Mouse (Mus musculus) spleen, adult 2 months (tissue): ENCODE measurements around the gene Inhba. TPM values are rescaled to one million over a fixed set of nuclear protein-coding genes. Genes with fewer than 3 reads are reported as not detected.
A peak's percentile ranks its signal among the peaks of the same experiment; 100 is the strongest.

Experiments
- DNase-seq, 2 experiments: peaks; one replicate each; pipeline versions ENCODE4 v3.0.0 to v3.0.0-alpha.2; 2012 to 2021; ENCODE audit warnings: low spot score in 2 of 2, low read depth in 1 of 2
- H3K27ac ChIP-seq: fragments of 200-500 bp; 2 replicates; pipeline ENCODE4 v1.5.1; 2012; ENCODE audit warnings: low read length, inconsistent platforms; ENCODE audit not compliant: insufficient read depth
- H3K27me3 ChIP-seq: fragments of 200-500 bp; 2 replicates; pipeline ENCODE4 v1.6.1; 2012; ENCODE audit warnings: mild to moderate bottlenecking, moderate library complexity, low read length, inconsistent platforms; ENCODE audit not compliant: control insufficient read depth, insufficient read depth
- H3K36me3 ChIP-seq: fragments of 200-500 bp; 2 replicates; pipeline ENCODE4 v1.6.1; 2012; ENCODE audit warnings: mild to moderate bottlenecking, low read length, inconsistent platforms; ENCODE audit not compliant: control insufficient read depth, insufficient read depth
- H3K4me1 ChIP-seq: fragments of 200-500 bp; 2 replicates; pipeline ENCODE4 v1.6.1; 2011; ENCODE audit warnings: inconsistent platforms; ENCODE audit not compliant: control insufficient read depth, insufficient read depth, insufficient read length
- H3K4me3 ChIP-seq: fragments of 200-500 bp; 2 replicates; pipeline ENCODE4 v1.5.1; 2011; ENCODE audit warnings: mild to moderate bottlenecking, inconsistent platforms; ENCODE audit not compliant: insufficient read depth, insufficient read length; ENCODE audit errors: extremely low read depth
- CTCF ChIP-seq: fragments of 200-500 bp; IDR thresholded peaks from 2 replicates; pipeline ENCODE4 v1.5.1; 2011; ENCODE audit warnings: mild to moderate bottlenecking, inconsistent platforms; ENCODE audit not compliant: insufficient read depth, insufficient read length, insufficient replicate concordance; ENCODE audit errors: extremely low read depth
- POLR2A ChIP-seq: fragments of 200-500 bp; IDR thresholded peaks from 2 replicates; pipeline ENCODE4 v1.6.1; 2011; ENCODE audit warnings: low read depth, low read length, inconsistent platforms
- WGBS: fragments of 180-500 bp; shearing (Covaris S2); methylation state at CpG from one replicate; pipeline ENCODE4 v1.1.7; 2018; 5-methylcytosine and 5-hydroxymethylcytosine counted together
- polyA plus RNA-seq: library from polyadenylated mRNA; depleted of rRNA; stranded (reverse); fragments of >200 nt; gene quantifications from 2 replicates; pipeline ENCODE4 v1.2.3, GENCODE M21; 2012; rRNA removed

Inhba gene
- polyA plus RNA-seq: 0.21 and 0.26 TPM in 2 replicates

DNA sequence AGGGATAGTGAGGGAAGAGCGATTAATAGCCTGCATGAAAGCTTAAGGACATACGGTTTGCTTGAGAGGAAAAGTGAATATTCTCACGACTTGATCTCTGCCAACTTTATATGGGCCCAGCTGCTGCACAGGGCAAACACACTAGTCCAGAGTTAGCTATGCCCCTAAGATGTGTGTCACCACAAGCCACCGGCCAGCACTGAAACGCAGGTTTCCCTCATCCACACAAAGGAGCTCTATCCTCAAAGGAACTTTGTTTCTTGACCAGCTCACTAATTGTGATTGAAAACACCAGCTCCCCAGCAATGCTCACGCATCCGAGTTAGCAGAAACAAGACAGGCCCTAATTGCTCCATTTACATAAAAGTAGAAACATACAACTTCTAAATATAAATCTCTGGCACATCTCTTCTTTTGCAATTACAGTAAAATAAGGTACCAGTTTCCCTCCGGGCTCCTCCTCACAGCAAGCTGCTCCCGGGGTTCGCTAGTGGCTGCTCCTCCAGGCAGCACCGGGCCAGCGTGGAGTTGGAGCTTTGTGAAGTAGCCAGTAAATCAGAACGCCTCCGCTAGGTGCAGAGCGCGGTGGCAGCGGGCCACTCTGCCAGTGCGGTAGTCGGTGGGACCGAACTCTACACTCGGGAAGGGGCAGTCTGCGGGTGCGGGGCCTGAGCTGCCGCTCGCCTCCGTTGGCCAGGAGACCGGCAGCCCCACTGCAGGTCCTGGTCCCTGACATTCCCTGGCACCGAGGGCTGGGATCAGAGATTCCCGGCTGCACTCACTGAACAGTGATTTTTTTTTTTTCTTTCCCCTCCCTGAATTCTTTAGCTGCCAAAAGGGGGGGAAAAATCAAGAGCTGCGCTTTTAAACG is at the start of gene Inhba:
Gene Inhba, plus strand, starts transcription at position 480 of the 871 bp plus-strand sequence.
- TF ChIP-seq POLR2A: no peak
- TF ChIP-seq CTCF: no peak
- Histone ChIP-seq H3K27me3 (peaks cover 3% of the 10 kb centered on the region; the same call in 1 of the 2 replicates), H3K4me3 (peak within 1 kb of the TSS; percentile 68), H3K36me3 (no peaks in the 10 kb centered on the region), H3K27ac (no peak within 1 kb of the TSS; the same call in 1 of the 2 replicates), H3K4me1 (peaks cover 3% of the 10 kb centered on the region; the same call in 1 of the 2 replicates)
- WGBS: 22% methylated on average over 31 of the region's 31 CpGs
- DNase-seq: peak in 1 of 2 experiments; percentile 10

DNA sequence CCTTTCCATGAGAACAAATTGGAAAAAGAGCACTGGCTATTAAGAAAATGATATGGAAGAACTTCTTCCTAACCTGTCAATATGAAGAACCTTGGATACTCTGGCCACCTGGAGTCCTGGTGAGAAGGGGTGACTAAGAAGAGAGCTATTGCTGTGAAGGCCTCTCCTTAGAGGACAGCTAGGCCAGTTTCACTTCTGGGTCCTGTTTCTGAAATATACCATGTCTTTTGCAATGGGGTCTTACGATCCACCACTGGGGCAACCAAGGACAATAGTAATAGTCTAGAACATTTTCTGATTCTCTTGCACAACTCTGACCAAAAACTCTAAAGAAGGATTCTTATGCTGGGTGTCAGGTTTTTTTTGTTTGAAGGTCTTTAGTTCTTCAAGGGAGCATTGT is 35.1 kb upstream of the Inhba start:
- WGBS: 84% methylated on average over 1 of the region's 1 CpGs
- DNase-seq: no peak
- Histone ChIP-seq H3K27me3 (no peaks in the 10 kb centered on the region; the same call in 1 of the 2 replicates), H3K4me1 (no peaks in the 10 kb centered on the region), H3K4me3 (no peak overlapping the region), H3K36me3 (no peaks in the 10 kb centered on the region), H3K27ac (no peak overlapping the region)
- no peak for TF ChIP-seq CTCF
- TF ChIP-seq POLR2A: no peak

DNA sequence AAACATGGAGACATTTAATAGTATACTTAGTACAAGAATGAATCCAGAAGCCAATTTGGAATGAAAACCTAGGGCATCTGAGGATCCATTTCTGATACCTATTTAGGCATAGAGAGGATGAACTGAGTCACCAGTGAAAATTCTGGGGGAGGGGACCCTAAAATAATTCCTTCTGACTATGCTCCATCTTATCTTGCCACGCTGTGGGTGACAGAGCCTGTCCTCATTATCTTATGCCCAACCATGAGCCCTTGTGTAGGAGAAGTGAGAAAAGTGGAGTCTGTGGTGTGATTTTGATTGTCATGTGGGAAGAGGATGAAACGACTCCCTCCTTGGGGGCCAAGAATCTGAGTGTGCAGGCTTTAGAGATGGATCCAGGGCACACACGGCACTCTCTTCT is 32.1 kb upstream of the Inhba start:
- no peak overlapping the region for H3K27ac ChIP-seq
- TF ChIP-seq CTCF (no peak), POLR2A (no peak)
- H3K4me3 ChIP-seq: no peak overlapping the region
- no peak for DNase-seq
- no peaks in the 10 kb centered on the region for H3K36me3 ChIP-seq
- H3K4me1 ChIP-seq: no peaks in the 10 kb centered on the region; the same call in 1 of the 2 replicates
- WGBS: 68% methylated on average over 3 of the region's 3 CpGs
- H3K27me3 ChIP-seq: no peaks in the 10 kb centered on the region

DNA sequence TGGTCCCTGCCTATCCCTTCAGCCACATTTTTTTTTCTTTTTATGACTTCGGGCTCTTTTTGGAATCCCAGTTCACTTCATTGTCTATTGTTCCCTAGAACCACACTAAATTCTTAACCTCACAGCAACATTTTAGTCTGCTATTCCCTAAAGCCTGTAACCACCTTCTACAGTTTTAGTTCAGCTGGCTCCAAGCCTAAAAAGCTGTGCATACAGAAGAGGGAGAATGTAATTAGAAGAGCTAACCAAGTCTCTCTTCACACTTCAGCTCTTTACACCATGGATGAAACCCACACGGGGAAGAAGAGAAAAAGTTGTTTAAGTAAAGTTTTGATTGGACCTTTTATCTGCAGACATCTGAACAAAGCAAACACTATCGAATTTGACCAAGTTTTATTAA is 29.6 kb upstream of the Inhba start:
- TF ChIP-seq POLR2A (no peak), CTCF (no peak)
- 65% methylated on average over 3 of the region's 3 CpGs for WGBS
- no peak overlapping the region for H3K4me3 ChIP-seq

DNA sequence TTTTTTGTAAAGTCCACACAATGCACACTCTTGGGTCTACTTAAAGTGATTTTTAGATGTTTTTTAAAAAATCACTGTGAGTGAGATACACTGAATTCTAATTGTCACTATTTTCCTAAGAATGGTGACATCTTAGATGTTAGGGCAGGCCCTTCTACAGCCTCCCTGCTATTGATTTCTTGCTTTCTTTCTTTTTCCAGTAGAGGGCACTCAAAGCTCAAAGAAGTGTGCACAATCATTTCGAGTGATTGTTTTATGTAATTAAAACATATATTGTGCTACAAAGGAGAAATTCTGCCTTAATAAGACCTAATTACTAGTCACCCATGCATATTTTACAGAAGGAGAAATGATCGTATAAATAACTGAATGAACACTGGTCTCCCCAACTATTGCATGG is 25.9 kb upstream of the Inhba start:
- no peak for DNase-seq
- 57% methylated on average over 2 of the region's 2 CpGs for WGBS
- TF ChIP-seq CTCF: no peak
- TF ChIP-seq POLR2A: no peak

More for the DNA sequence above, 29.6 kb upstream of the Inhba start:
- no peaks in the 10 kb centered on the region; the same call in 1 of the 2 replicates for H3K4me1 ChIP-seq
- H3K36me3 ChIP-seq: no peaks in the 10 kb centered on the region
- no peaks in the 10 kb centered on the region for H3K27me3 ChIP-seq
- H3K27ac ChIP-seq: no peak overlapping the region
- DNase-seq: no peak

DNA sequence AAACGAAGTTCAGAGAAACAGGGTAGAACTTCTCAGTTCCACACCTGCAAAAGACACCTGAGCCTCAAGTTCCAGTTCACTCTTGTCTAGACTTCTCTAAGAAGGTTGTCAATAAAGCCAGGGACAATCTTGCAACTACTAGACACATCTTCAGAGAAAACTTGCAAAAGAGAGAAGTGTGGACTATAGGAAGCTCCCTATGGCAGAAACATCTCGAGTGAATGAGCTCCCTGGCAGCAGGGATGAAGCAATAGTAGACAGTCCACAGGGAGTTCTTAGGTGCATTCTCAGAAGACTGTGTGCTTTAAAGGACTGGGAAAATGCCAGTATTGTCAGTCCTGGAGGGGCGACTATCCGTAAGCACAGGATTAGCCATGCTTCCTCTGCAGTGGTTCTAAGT is 25.5 kb upstream of the Inhba start:
- 85% methylated on average over 4 of the region's 4 CpGs for WGBS
- H3K4me1 ChIP-seq: no peaks in the 10 kb centered on the region; the same call in 1 of the 2 replicates
- no peak for DNase-seq
- TF ChIP-seq POLR2A (no peak), CTCF (no peak)
- H3K4me3 ChIP-seq: no peak overlapping the region
- no peaks in the 10 kb centered on the region for H3K36me3 ChIP-seq
- no peaks in the 10 kb centered on the region for H3K27me3 ChIP-seq
- H3K27ac ChIP-seq: no peak overlapping the region

More for the DNA sequence above, 25.9 kb upstream of the Inhba start:
- H3K36me3 ChIP-seq: no peaks in the 10 kb centered on the region
- H3K27ac ChIP-seq: no peak overlapping the region
- H3K27me3 ChIP-seq: no peaks in the 10 kb centered on the region
- H3K4me3 ChIP-seq: no peak overlapping the region
- H3K4me1 ChIP-seq: no peaks in the 10 kb centered on the region; the same call in 1 of the 2 replicates

DNA sequence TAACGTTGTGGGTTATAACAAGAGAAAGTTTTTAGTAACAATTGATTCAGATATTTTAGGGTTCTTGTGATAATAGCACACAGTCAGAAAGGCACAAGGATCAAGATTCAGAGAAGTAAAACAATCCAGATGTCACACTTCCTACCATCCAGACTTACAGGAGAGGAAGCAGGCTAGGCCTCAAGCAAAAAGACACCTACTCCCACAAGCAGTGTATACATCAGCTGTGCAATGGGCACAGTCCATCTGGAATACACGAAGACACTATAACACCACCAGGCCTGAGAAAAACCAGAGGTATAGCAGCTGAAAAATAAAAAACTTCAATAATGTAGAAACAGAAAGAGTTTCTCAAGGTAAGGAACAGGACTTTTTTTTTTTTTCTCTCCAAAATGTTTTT is 16.3 kb upstream of the Inhba start:
- Histone ChIP-seq H3K27ac (no peak overlapping the region), H3K27me3 (no peaks in the 10 kb centered on the region), H3K36me3 (no peaks in the 10 kb centered on the region), H3K4me3 (no peak overlapping the region), H3K4me1 (no peaks in the 10 kb centered on the region)
- no peak for DNase-seq
- 82% methylated on average over 2 of the region's 2 CpGs for WGBS
- no peak for TF ChIP-seq POLR2A
- TF ChIP-seq CTCF: no peak
